Mouse (Mus musculus) midbrain, embryonic 15.5 days (tissue): ENCODE results near the gene Mb21d2. TPM values are rescaled to one million over a fixed set of nuclear protein-coding genes. Genes with fewer than 3 reads are reported as not detected.

ENCODE experiments used
- ATAC-seq: fragments of 200-750 bp; cut with Nextera tagmentation; replicated peaks from 2 replicates; pipeline ENCODE4 v1.8.0; 2017; ENCODE audit warnings: moderate TSS enrichment
- H3K27ac ChIP-seq: fragments of 300-500 bp; sonication (generic); 2 replicates; pipeline ENCODE4 v1.5.1; 2015; ENCODE audit warnings: mild to moderate bottlenecking, inconsistent platforms
- H3K27me3 ChIP-seq: fragments of 300-500 bp; sonication (generic); replicated peaks from 2 replicates; pipeline ENCODE4 v1.6.1; 2015; ENCODE audit warnings: inconsistent platforms
- H3K36me3 ChIP-seq: fragments of 300-500 bp; sonication (generic); replicated peaks from 2 replicates; pipeline ENCODE4 v1.6.1; 2015; ENCODE audit warnings: inconsistent platforms
- H3K4me1 ChIP-seq: fragments of 300-500 bp; sonication (generic); 2 replicates; pipeline ENCODE4 v1.6.1; 2015; ENCODE audit warnings: inconsistent platforms
- H3K4me2 ChIP-seq: fragments of 300-500 bp; sonication (generic); 2 replicates; pipeline ENCODE4 v1.6.1; 2015; ENCODE audit warnings: inconsistent platforms, mild to moderate bottlenecking, moderate library complexity
- H3K4me3 ChIP-seq: fragments of 300-500 bp; sonication (generic); 2 replicates; pipeline ENCODE4 v1.5.1; 2015; ENCODE audit warnings: mild to moderate bottlenecking, inconsistent platforms
- H3K9ac ChIP-seq: fragments of 300-500 bp; sonication (generic); 2 replicates; pipeline ENCODE4 v1.6.1; 2015; ENCODE audit warnings: mild to moderate bottlenecking, inconsistent platforms
- H3K9me3 ChIP-seq: fragments of 300-500 bp; sonication (generic); 2 replicates; pipeline ENCODE4 v1.6.1; 2016; ENCODE audit warnings: inconsistent platforms
- WGBS: fragments of 180-500 bp; shearing (Covaris S2); methylation state at CpG from one replicate; pipeline ENCODE4 v1.1.7; 2015; ENCODE audit warnings: mixed read lengths; 5-methylcytosine and 5-hydroxymethylcytosine counted together
- polyA plus RNA-seq: library from polyadenylated mRNA; unstranded; fragments of >200 nt; fragmentation: Nextera tagmentation; extraction: Ambion mirVana; gene quantifications from 2 replicates; pipeline ENCODE4 v1.2.1, GENCODE M21; 2015

Mb21d2 gene
- polyA plus RNA-seq, 1 experiment from 2014 or later: 16.9 TPM

DNA sequence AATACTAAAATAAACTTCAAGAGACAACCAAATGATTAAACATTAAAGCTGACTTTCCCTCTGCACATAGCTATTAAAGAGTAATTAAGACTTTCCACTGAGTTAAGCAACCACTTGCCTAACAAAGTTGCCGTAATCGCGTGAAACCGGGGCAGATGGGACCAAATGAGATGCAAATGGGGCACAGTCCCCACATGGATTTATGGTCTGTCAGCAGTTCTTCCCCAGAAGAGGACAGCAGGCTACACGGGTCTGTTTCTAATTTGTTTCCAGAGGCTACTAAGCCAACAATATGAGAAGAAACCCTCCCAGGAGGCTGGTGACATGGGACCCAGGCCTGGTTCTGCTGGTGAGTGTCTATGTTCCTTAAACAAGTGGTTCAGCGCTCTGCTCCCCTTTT, 34.6 kb downstream of the Mb21d2 start:
- H3K9me3 ChIP-seq: no peaks in the 10 kb centered on the region
- H3K27me3 ChIP-seq: no peaks in the 10 kb centered on the region
- peaks cover 13% of the 10 kb centered on the region for H3K4me1 ChIP-seq
- 59% methylated on average over 6 of the region's 6 CpGs for WGBS
- 0 out of 2 replicates have a peak, but pooled peaks cover under 1% of the 10 kb centered on the region for H3K36me3 ChIP-seq
- H3K9ac ChIP-seq: no peak overlapping the region
- no peak overlapping the region for H3K27ac ChIP-seq
- no peak overlapping the region for H3K4me3 ChIP-seq
- H3K4me2 ChIP-seq: no peak overlapping the region
- no peak for ATAC-seq

- Histone ChIP-seq H3K9ac (no peak overlapping the region), H3K27ac (no peak overlapping the region), H3K36me3 (0 out of 2 replicates have a peak, but pooled peaks cover 4% of the 10 kb centered on the region), H3K4me1 (peaks cover 2% of the 10 kb centered on the region), H3K4me2 (no peak overlapping the region), H3K27me3 (no peaks in the 10 kb centered on the region), H3K9me3 (no peaks in the 10 kb centered on the region), H3K4me3 (no peak overlapping the region)
- WGBS: 33% methylated on average over 5 of the region's 5 CpGs
- no peak for ATAC-seq
Observed at GRCm38 (mm10) chr16:28893266-28893665, 36.2 kb downstream of the Mb21d2 start.

DNA sequence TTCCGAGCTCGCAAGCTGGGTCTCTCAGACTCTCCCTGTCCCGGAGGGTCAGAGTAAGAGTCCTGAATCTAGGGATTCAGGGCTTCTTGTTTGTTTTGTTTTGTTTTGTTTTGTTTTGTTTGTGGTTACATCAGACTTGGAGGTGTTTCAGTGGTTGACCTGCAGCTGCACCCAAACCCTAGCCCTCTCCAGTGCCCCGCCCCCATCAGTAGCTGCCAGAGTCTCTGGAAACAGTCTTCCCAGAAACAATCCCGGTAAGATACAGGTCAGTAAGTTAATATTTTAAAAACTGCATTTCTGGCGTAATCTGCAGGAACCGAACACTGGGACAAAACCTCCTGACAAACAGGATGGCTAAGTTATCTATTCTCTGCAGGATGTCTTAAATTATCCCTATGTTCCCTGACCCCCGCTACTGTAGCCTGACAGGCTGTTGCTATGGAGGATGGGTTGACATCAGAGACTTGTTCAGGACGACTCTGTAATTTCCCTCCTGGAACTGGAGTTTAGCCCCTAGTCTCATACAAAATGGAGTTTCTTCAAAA, 43.2 kb downstream of the Mb21d2 start:
- 0 out of 2 replicates have a peak, but pooled peaks cover 4% of the 10 kb centered on the region for H3K36me3 ChIP-seq
- H3K9ac ChIP-seq: no peak overlapping the region
- H3K4me3 ChIP-seq: no peak overlapping the region
- no peak overlapping the region for H3K27ac ChIP-seq
- H3K9me3 ChIP-seq: no peaks in the 10 kb centered on the region
- WGBS: 75% methylated on average over 9 of the region's 9 CpGs
- no peak overlapping the region for H3K4me2 ChIP-seq
- no peaks in the 10 kb centered on the region for H3K27me3 ChIP-seq
- ATAC-seq: no peak
- peaks cover 19% of the 10 kb centered on the region for H3K4me1 ChIP-seq

DNA sequence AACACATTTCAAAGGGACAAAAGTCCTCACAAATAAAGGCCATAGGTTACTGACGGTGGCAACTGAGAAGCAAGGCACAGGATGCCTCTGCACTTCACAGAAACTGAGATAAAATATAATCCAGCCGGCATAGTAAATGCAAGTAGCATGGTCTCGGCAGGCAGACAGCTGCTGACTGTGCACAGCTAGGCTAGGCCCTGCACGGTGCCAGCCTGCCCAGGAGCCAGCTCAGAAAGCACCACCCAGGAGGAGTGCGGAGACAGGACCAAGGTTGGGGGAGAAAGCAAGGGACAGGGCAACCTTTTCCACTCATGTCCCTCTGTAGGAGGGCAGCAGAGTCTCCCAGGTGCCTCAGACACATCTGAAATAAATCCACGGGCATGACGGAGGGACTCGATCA, 44.0 kb downstream of the Mb21d2 start:
- Histone ChIP-seq H3K4me2 (no peak overlapping the region), H3K27ac (no peak overlapping the region), H3K9me3 (no peaks in the 10 kb centered on the region), H3K9ac (no peak overlapping the region), H3K4me3 (no peak overlapping the region), H3K36me3 (0 out of 2 replicates have a peak, but pooled peaks cover 4% of the 10 kb centered on the region), H3K4me1 (peaks cover 24% of the 10 kb centered on the region), H3K27me3 (no peaks in the 10 kb centered on the region)
- ATAC-seq: no peak
- WGBS: 69% methylated on average over 8 of the region's 8 CpGs

DNA sequence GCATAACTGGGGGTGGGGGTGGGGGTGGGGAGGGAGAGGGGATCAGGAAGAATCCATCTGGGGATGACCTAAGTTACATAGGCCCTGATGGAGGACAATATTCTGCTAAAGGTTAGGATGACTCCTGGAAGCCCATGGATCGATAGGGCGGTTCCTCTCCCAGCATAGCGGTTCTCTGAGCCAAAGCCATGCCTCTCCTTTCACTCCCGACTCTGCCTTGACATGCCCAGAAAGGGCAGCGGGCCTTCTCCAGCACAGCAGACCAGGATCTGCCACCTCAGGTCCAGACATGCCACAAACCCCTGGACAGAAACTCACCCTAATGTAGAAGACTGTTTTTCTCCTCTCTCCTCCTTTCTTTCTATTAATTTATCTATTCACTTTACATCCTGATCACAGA, 44.8 kb downstream of the Mb21d2 start:
- Histone ChIP-seq H3K27ac (no peak overlapping the region), H3K4me1 (peaks cover 28% of the 10 kb centered on the region), H3K4me3 (no peak overlapping the region), H3K9me3 (no peaks in the 10 kb centered on the region), H3K36me3 (0 out of 2 replicates have a peak, but pooled peaks cover 1% of the 10 kb centered on the region), H3K27me3 (no peaks in the 10 kb centered on the region), H3K4me2 (no peak overlapping the region), H3K9ac (no peak overlapping the region)
- no peak for ATAC-seq
- 90% methylated on average over 5 of the region's 5 CpGs for WGBS

GRCm38 (mm10) chr16:28883649-28884048, 45.8 kb downstream of the Mb21d2 start:
- no peaks in the 10 kb centered on the region for H3K27me3 ChIP-seq
- H3K9ac ChIP-seq: no peak overlapping the region
- peak overlapping the region; percentile 43; the same call in 1 of the 2 replicates for H3K27ac ChIP-seq
- no peaks in the 10 kb centered on the region for H3K9me3 ChIP-seq
- WGBS: 57% methylated on average over 8 of the region's 8 CpGs
- no peak overlapping the region for H3K4me3 ChIP-seq
- 0 out of 2 replicates have a peak overlapping the region, but pooled peaks have one; percentile 7 for H3K4me2 ChIP-seq
- H3K36me3 ChIP-seq: no peaks in the 10 kb centered on the region
- peaks cover 28% of the 10 kb centered on the region for H3K4me1 ChIP-seq
- no peak for ATAC-seq

- Histone ChIP-seq H3K36me3 (no peaks in the 10 kb centered on the region), H3K4me2 (no peak overlapping the region), H3K4me1 (peaks cover 28% of the 10 kb centered on the region), H3K4me3 (no peak overlapping the region), H3K9me3 (no peaks in the 10 kb centered on the region), H3K27ac (0 out of 2 replicates have a peak overlapping the region, but pooled peaks have one; percentile 43), H3K9ac (no peak overlapping the region), H3K27me3 (no peaks in the 10 kb centered on the region)
- no peak for ATAC-seq
- 87% methylated on average over 21 of the region's 21 CpGs for WGBS
Observed at GRCm38 (mm10) chr16:28882687-28883428, 46.6 kb downstream of the Mb21d2 start.

DNA sequence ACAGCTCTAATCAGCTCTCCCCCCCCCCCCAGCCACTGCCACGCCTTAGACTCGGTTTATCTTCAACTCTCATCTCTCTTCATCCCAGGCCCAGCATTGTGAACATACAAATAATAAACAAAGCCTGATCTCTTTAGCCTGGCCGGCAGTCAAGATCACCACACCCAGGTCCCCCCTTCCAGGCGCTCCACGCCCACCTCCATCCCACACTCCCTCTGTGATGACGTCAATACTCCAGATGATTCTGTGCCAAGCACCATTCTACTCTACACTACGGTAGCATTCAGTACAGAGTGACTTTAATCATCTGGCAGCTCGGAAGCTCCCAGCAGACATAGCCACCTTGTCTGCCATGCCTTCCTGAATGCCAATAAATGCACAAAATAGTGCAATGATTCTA, 47.7 kb downstream of the Mb21d2 start:
- H3K9me3 ChIP-seq: no peaks in the 10 kb centered on the region
- no peak overlapping the region for H3K4me2 ChIP-seq
- H3K4me1 ChIP-seq: peaks cover 34% of the 10 kb centered on the region
- no peak for ATAC-seq
- no peak overlapping the region for H3K27ac ChIP-seq
- H3K27me3 ChIP-seq: no peaks in the 10 kb centered on the region
- 66% methylated on average over 8 of the region's 8 CpGs for WGBS
- H3K36me3 ChIP-seq: no peaks in the 10 kb centered on the region
- H3K9ac ChIP-seq: no peak overlapping the region
- H3K4me3 ChIP-seq: no peak overlapping the region

DNA sequence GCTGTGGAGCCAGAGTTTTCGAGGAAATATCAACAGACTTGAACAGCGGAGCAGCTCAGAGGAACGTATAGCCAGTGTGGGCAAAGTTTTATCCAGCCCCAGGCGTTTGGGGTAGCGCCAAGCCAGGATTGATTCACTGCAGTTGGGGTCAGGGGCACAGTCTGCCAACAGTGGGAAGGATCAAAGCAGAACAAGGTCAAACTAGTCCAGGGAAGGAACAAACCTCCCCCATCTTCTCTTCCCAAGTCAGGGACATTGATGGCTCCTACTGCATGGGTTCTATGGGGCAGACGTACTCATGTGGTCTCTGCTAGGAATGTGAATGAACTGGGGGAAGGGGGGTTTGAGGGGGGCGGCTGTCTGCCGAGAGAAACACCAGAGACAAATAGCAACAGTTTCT, 48.7 kb downstream of the Mb21d2 start:
- Histone ChIP-seq H3K9me3 (no peaks in the 10 kb centered on the region), H3K27ac (no peak overlapping the region), H3K27me3 (no peaks in the 10 kb centered on the region), H3K4me3 (no peak overlapping the region), H3K4me2 (peak overlapping the region; percentile 8; the same call in 1 of the 2 replicates), H3K4me1 (peaks cover 38% of the 10 kb centered on the region), H3K9ac (no peak overlapping the region), H3K36me3 (no peaks in the 10 kb centered on the region)
- WGBS: 29% methylated on average over 8 of the region's 8 CpGs
- peak; percentile 29; the same call in 1 of the 2 replicates for ATAC-seq

DNA sequence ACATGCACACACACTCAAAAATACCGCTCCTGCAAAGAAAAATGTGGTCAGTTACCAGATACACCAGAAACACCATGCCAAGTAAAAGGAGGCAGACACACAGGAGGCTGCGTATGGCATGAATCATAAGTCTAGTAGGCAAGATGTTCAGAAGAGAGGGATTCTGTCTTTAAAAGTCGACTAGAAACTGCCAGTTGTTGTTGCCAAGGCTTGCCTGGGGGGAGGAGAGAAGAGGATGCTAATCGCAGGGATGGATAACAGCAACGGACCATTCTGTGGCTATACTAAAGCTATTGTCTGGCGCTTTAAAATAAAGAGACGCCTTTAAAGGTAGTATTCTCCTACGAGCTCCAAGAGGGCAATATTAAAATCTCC, 49.2 kb downstream of the Mb21d2 start:
- no peak for ATAC-seq
- H3K4me2 ChIP-seq: no peak overlapping the region
- peaks cover 34% of the 10 kb centered on the region for H3K4me1 ChIP-seq
- H3K9ac ChIP-seq: no peak overlapping the region
- no peaks in the 10 kb centered on the region for H3K27me3 ChIP-seq
- H3K27ac ChIP-seq: no peak overlapping the region
- H3K9me3 ChIP-seq: no peaks in the 10 kb centered on the region
- no peaks in the 10 kb centered on the region for H3K36me3 ChIP-seq
- no peak overlapping the region for H3K4me3 ChIP-seq
- WGBS: 66% methylated on average over 8 of the region's 8 CpGs

DNA sequence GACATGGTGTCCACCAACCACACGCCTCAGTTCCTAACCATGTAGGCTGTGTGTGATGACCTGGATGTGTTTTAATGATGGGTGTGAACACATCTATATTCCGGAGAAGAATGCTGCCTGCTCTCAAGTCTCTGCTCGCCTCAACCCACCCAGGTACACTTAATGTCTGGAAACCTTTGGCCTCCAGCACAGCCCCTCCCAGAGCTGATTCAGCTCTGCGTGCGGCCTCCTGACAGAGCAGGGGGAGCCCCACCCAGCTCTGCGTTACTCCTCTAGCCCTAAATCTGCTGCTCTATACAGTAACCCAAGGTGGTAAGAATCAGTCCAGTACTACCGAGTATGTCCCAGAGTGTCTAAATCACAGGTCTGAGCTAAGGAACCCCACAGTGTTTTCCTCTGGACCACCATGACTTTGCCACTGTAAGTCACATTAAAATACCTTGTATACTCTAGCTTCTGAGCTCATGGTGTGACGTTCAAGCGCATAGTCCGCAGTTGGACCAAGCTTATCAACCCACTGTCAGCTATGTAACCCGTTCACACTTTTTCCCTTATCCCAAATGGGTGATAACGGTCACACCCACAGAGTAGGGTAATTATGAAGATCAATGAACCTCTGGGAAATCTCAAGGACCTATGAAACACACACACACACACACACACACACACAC, 49.7 kb downstream of the Mb21d2 start:
- ATAC-seq: no peak
- H3K9me3 ChIP-seq: no peaks in the 10 kb centered on the region
- no peak overlapping the region for H3K9ac ChIP-seq
- no peak overlapping the region for H3K27ac ChIP-seq
- no peak overlapping the region for H3K4me2 ChIP-seq
- WGBS: 94% methylated on average over 12 of the region's 12 CpGs
- H3K27me3 ChIP-seq: no peaks in the 10 kb centered on the region
- H3K4me1 ChIP-seq: peaks cover 33% of the 10 kb centered on the region
- no peak overlapping the region for H3K4me3 ChIP-seq
- no peaks in the 10 kb centered on the region for H3K36me3 ChIP-seq

DNA sequence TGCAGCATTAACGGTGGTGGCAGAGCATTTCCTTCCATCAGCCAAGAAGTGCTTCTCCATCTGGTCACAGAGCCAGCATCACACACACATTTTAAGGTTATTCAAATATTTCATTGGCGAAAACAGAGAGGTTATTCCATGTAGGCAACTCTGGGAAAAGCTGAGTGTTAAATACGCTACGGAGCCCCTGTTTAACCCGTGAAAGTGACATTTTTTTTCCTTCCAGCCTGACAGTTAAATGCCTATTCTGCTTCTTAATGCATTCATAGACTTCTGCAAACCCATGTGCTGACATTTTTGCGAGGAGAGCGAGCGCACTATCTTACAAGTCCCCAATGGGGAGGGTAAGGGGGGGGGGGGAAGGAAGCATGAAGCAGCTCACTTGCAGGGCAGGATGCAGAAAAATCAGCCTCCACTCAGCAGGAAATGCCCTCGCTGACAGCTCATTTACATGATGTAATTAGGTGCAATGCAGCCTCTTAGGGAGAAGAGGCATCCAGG, 52.3 kb downstream of the Mb21d2 start:
- Histone ChIP-seq H3K9me3 (no peaks in the 10 kb centered on the region), H3K27me3 (no peaks in the 10 kb centered on the region), H3K27ac (no peak overlapping the region), H3K36me3 (no peaks in the 10 kb centered on the region), H3K4me1 (peaks cover 32% of the 10 kb centered on the region), H3K4me3 (no peak overlapping the region), H3K9ac (no peak overlapping the region), H3K4me2 (0 out of 2 replicates have a peak overlapping the region, but pooled peaks have one; percentile 11)
- 54% methylated on average over 9 of the region's 9 CpGs for WGBS
- ATAC-seq: 0 out of 2 replicates have a peak, but pooled peaks have one; percentile 4
